Comparison of ENCODE assay signal across 8 mouse cellular contexts in genomic region chr8:45238282-45238681, GRCm38 (mm10). TPM values are rescaled to one million over a fixed set of nuclear protein-coding genes. Genes with fewer than 3 reads are reported as not detected.
DNase-seq lines count a peak whose midpoint lies in the region.

No protein-coding gene starts in this region.

- DNase-seq in gastrocnemius, adult 18-20 months (ENCODE audit: low spot score) = peak; percentile 3
- DNase-seq in gastrocnemius, postnatal 36 days = no peak
- peak; percentile 36 to 64 for DNase-seq in right cerebral cortex, adult 2 months (ENCODE audit: low spot score in 2 of 2)
- DNase-seq in right cerebral cortex, postnatal 25 days = no peak
- DNase-seq in embryo, embryonic 10 days (ENCODE audit: low spot score) = peak; percentile 64
- peak; percentile 8 to 35 for DNase-seq in kidney, postnatal 4 days
- DNase-seq in right cerebral cortex, postnatal 4 days = peak; percentile 11
- DNase-seq in c-Kit-positive CD71-positive TER-119-positive erythroid progenitor cells, embryonic 14.5 days (ENCODE audit: low spot score) = no peak

- intact Hi-C loops in gastrocnemius, postnatal 36 days (cut with DNase I) = no loop called here

RNA-seq across cellular contexts. Expression of gene F11, which starts 23.5 kb away (rescaled TPM):
- not detected for total RNA-seq in gastrocnemius, adult 18-20 months (2021)
- total RNA-seq in gastrocnemius, postnatal 36 days (2021) = not detected

RNA-seq across cellular contexts. Expression of gene Klkb1, which starts 56.4 kb away (rescaled TPM):
- under 1 TPM in 1 of 2 experiments, not detected in 1; 0.07 TPM for total RNA-seq in gastrocnemius, adult 18-20 months (2021)
- not detected for total RNA-seq in gastrocnemius, postnatal 36 days (2021)

Comparison
In these comparisons a context has a peak if more than half of its experiments do, and no peak if none do; other contexts are left out.
1. DNase-seq: peak in gastrocnemius, adult 18-20 months (single experiment), right cerebral cortex, adult 2 months (2 of 2), embryo, embryonic 10 days (single experiment), kidney, postnatal 4 days (2 of 2) and right cerebral cortex, postnatal 4 days (single experiment); none in gastrocnemius, postnatal 36 days (0 of 2), right cerebral cortex, postnatal 25 days (single experiment) and c-Kit-positive CD71-positive TER-119-positive erythroid progenitor cells, embryonic 14.5 days (single experiment).